Mouse (Mus musculus) heart, postnatal 0 days (tissue): ENCODE measurements around the gene Bckdha. TPM values are rescaled to one million over a fixed set of nuclear protein-coding genes. Genes with fewer than 3 reads are reported as not detected.

ENCODE experiments used
- ATAC-seq: fragments of 200-750 bp; cut with Nextera tagmentation; 2 replicates; pipeline ENCODE4 v1.8.0; 2017; ENCODE audit warnings: low read depth, moderate number of reproducible peaks, moderate library complexity; ENCODE audit not compliant: insufficient read depth
- DNase-seq: peaks from one replicate; pipeline ENCODE4 v3.0.0-alpha.2; 2016; ENCODE audit warnings: low spot score
- H3K27ac ChIP-seq: fragments of 300-500 bp; sonication (generic); 2 replicates; pipeline ENCODE4 v1.5.1; 2014; ENCODE audit warnings: low read depth, mild to moderate bottlenecking
- H3K27me3 ChIP-seq: fragments of 300-500 bp; sonication (generic); 2 replicates; pipeline ENCODE4 v1.6.1; 2014; ENCODE audit warnings: low read length, mixed read lengths; ENCODE audit not compliant: control insufficient read depth, insufficient read depth
- H3K36me3 ChIP-seq: fragments of 300-500 bp; sonication (generic); replicated peaks from 2 replicates; pipeline ENCODE4 v1.6.1; 2014; ENCODE audit warnings: low read length, mixed read lengths; ENCODE audit not compliant: control insufficient read depth, insufficient read depth
- H3K4me1 ChIP-seq: fragments of 300-500 bp; sonication (generic); 2 replicates; pipeline ENCODE4 v1.6.1; 2014; ENCODE audit warnings: antibody characterized with exemption; ENCODE audit not compliant: control insufficient read depth, insufficient read depth
- H3K4me2 ChIP-seq: fragments of 300-500 bp; sonication (generic); 2 replicates; pipeline ENCODE4 v1.6.1; 2014; ENCODE audit warnings: low read depth, mild to moderate bottlenecking, low read length, moderate library complexity
- H3K4me3 ChIP-seq: fragments of 300-500 bp; sonication (generic); 2 replicates; pipeline ENCODE4 v1.5.1; 2014; ENCODE audit warnings: low read depth, low read length
- H3K9ac ChIP-seq: fragments of 300-500 bp; sonication (generic); replicated peaks from 2 replicates; pipeline ENCODE4 v1.6.1; 2014; ENCODE audit warnings: low read depth, low read length, mixed read lengths
- H3K9me3 ChIP-seq: fragments of 300-500 bp; sonication (generic); replicated peaks from 2 replicates; pipeline ENCODE4 v1.6.1; 2016; ENCODE audit warnings: low read length; ENCODE audit not compliant: control insufficient read depth
- CTCF ChIP-seq: IDR thresholded peaks from 2 replicates; pipeline ENCODE4 v1.5.1; 2016; ENCODE audit warnings: antibody characterized with exemption, control low read depth, low read depth
- EP300 ChIP-seq: IDR thresholded peaks from 2 replicates; pipeline ENCODE4 v1.6.1; 2016; ENCODE audit warnings: antibody characterized with exemption, low read depth
- WGBS: fragments of 180-500 bp; shearing (Covaris S2); extraction: QIAGEN DNeasy Blood & Tissue Kit; methylation state at CpG from one replicate; pipeline ENCODE4 v1.1.7; 2014; 5-methylcytosine and 5-hydroxymethylcytosine counted together
- polyA plus RNA-seq: library from polyadenylated mRNA; unstranded; fragments of >200 nt; fragmentation: Nextera tagmentation; extraction: Ambion mirVana; gene quantifications from 2 replicates; pipeline ENCODE4 v1.2.1, GENCODE M21; 2015
- total RNA-seq: library from RNA; depleted of rRNA; stranded (reverse); fragments of >200 nt; gene quantifications from 2 replicates; pipeline ENCODE4 v1.2.3, GENCODE M21; 2014; ENCODE audit warnings: low replicate concordance

The Bckdha gene
- total and polyA plus RNA-seq, 2 experiments from 2014 or later, result 89.5 to 154 TPM

GRCm38 (mm10) chr7:25606625-25607063, 52.1 kb downstream of the Bckdha start:
- Histone ChIP-seq H3K27ac (no peak overlapping the region), H3K9me3 (no peaks in the 10 kb centered on the region), H3K27me3 (no peaks in the 10 kb centered on the region), H3K4me2 (no peak overlapping the region), H3K4me1 (no peaks in the 10 kb centered on the region), H3K4me3 (no peak overlapping the region), H3K36me3 (no peaks in the 10 kb centered on the region), H3K9ac (no peak overlapping the region)
- DNase-seq (no peak), ATAC-seq (no peak)
- whole genome bisulfite sequencing, result 59% methylated on average over 4 of the region's 4 CpGs
- TF ChIP-seq CTCF (no peak), EP300 (no peak)

GRCm38 (mm10) chr7:25601346-25601745, 57.4 kb downstream of the Bckdha start:
- 78% methylated on average over 16 of the region's 16 CpGs for WGBS
- Histone ChIP-seq H3K4me1 (no peaks in the 10 kb centered on the region), H3K9ac (no peak overlapping the region), H3K4me2 (no peak overlapping the region), H3K36me3 (no peaks in the 10 kb centered on the region), H3K9me3 (no peaks in the 10 kb centered on the region), H3K27ac (no peak overlapping the region), H3K27me3 (no peaks in the 10 kb centered on the region), H3K4me3 (no peak overlapping the region)
- TF ChIP-seq CTCF, result no peak
- TF ChIP-seq EP300, result no peak
- DNase-seq, result no peak
- ATAC-seq, result no peak

GRCm38 (mm10) chr7:25600666-25601065, 58.1 kb downstream of the Bckdha start:
- no peak for DNase-seq
- no peak for ATAC-seq
- Histone ChIP-seq H3K27ac (no peak overlapping the region), H3K36me3 (no peaks in the 10 kb centered on the region), H3K27me3 (no peaks in the 10 kb centered on the region), H3K9ac (no peak overlapping the region), H3K4me3 (no peak overlapping the region), H3K4me2 (no peak overlapping the region), H3K4me1 (no peaks in the 10 kb centered on the region), H3K9me3 (no peaks in the 10 kb centered on the region)
- WGBS, result 73% methylated on average over 11 of the region's 11 CpGs
- no peak for TF ChIP-seq EP300
- no peak for TF ChIP-seq CTCF

- H3K4me3 ChIP-seq, result no peak overlapping the region
- ATAC-seq (no peak), DNase-seq (peak; percentile 52)
- no peak overlapping the region for H3K27ac ChIP-seq
- TF ChIP-seq CTCF (peak; percentile 74), EP300 (no peak)
- no peaks in the 10 kb centered on the region for H3K36me3 ChIP-seq
- H3K27me3 ChIP-seq, result no peaks in the 10 kb centered on the region
- no peaks in the 10 kb centered on the region for H3K9me3 ChIP-seq
- WGBS, result 7% methylated on average over 10 of the region's 10 CpGs
- H3K4me1 ChIP-seq, result no peaks in the 10 kb centered on the region
- no peak overlapping the region for H3K4me2 ChIP-seq
- H3K9ac ChIP-seq, result no peak overlapping the region
Measured at GRCm38 (mm10) chr7:25599663-25600062, 59.1 kb downstream of the Bckdha start.

- no peak overlapping the region for H3K4me2 ChIP-seq
- no peak overlapping the region for H3K9ac ChIP-seq
- H3K27ac ChIP-seq, result no peak overlapping the region
- no peak for TF ChIP-seq EP300
- no peak for ATAC-seq
- 73% methylated on average over 3 of the region's 3 CpGs for WGBS
- H3K36me3 ChIP-seq, result no peaks in the 10 kb centered on the region
- no peak for DNase-seq
- no peaks in the 10 kb centered on the region for H3K9me3 ChIP-seq
- no peak overlapping the region for H3K4me3 ChIP-seq
- H3K27me3 ChIP-seq, result no peaks in the 10 kb centered on the region
- no peaks in the 10 kb centered on the region for H3K4me1 ChIP-seq
Measured at GRCm38 (mm10) chr7:25593859-25594258, 64.9 kb downstream of the Bckdha start.

- no peak for ATAC-seq
- no peak for DNase-seq
- Histone ChIP-seq H3K4me1 (no peaks in the 10 kb centered on the region), H3K36me3 (no peaks in the 10 kb centered on the region), H3K4me2 (no peak overlapping the region), H3K9ac (no peak overlapping the region), H3K9me3 (no peaks in the 10 kb centered on the region), H3K27ac (no peak overlapping the region), H3K4me3 (no peak overlapping the region), H3K27me3 (no peaks in the 10 kb centered on the region)
- TF ChIP-seq CTCF, result no peak
- TF ChIP-seq EP300, result no peak
- WGBS, result 83% methylated on average over 2 of the region's 2 CpGs
Measured at GRCm38 (mm10) chr7:25591226-25591625, 67.6 kb downstream of the Bckdha start.
